Mouse (Mus musculus) B cell, adult (primary cell): ENCODE measurements around the gene Tmem47. TPM values are rescaled to one million over a fixed set of nuclear protein-coding genes. Genes with fewer than 3 reads are reported as not detected.

Experiments used
- total RNA-seq: library from RNA; stranded (reverse); gene quantifications from 4 replicates; pipeline ENCODE4 v1.2.4, GENCODE M21; 2023; ENCODE audit not compliant: inconsistent age

The Tmem47 gene
- total RNA-seq: not detected in 4 replicates

DNA sequence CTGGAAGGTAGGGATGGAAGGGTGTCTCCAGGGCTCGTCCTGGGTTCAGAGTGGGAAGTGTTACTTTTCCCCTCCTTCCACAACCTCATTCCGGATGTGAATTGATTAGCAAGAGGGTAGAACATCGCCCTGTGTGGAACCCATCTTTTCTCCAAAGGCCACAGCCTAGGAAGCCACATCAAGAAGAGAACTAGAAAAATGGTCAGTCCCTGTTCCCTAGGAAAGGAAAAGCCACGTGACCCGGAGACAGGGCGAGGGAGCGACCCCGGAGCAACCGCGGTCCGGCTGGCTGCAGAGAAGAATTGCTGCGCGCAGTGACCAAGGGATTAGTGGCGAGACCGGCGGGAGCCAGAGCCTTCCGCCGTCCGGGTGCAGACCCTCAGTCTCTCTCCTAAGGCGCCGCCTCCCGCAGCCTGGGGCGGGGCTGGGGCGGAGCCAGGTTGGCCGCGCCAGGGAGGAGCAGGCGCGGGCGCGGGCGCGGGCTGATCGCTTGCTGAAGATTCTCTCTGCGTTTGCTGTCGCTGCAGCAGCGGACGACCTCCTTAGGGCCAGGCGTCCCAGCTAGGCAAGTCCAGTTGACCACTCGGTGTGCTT is at the start of gene Tmem47:
Gene Tmem47 (plus strand): TSS at position 489 of the 594 bp plus-strand sequence.

